ENCODE assay signal across 16 mouse cellular contexts in the genomic region with DNA sequence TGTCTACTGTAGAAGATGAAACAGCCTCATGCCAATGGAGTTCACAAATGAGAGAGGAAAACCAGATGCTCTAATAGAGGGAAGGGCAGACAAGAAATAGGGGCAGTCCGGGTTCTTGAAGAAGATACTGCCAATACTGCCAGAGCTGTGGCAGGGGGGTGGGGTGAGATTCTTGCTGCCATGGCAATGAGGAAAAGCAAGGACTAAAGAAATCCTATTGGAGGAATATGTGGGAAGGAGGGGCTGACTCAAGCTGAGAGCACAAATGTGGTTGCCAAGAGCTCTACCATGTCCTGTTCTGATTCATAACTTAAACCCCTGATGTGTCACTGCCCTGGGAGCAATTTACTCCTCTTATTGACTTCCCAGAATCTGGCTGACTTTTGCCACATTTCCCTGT.
DNase-seq lines count a peak whose midpoint lies in the region; ATAC-seq and TF ChIP-seq lines count a peak whose summit lies in the region.
"Had no signal": no experiment of that assay in that cellular context is flagged by ENCODE, and none has a peak within 500 bp of the region (broad histone marks: within the 10 kb centered on the region; RNA-seq: fewer than 3 reads in every experiment).

No protein-coding gene starts in this region.

- no peak for TF ChIP-seq POLR2A in brain, embryonic 14.5 days (IDR thresholded peaks at IDR 0.05; ENCODE audit: borderline replicate concordance, extremely low read depth, insufficient read depth, insufficient read length, poor library complexity, severe bottlenecking)

- H3K9me3 ChIP-seq in midbrain, embryonic 13.5 days: no peaks in the 10 kb centered on the region
- no peaks in the 10 kb centered on the region for H3K9me3 ChIP-seq in midbrain, embryonic 16.5 days (replicated peaks; ENCODE audit: control insufficient read depth, low read length, poor library complexity, severe bottlenecking)
- no peaks in the 10 kb centered on the region for H3K9me3 ChIP-seq in hindbrain, postnatal 0 days (ENCODE audit: low read length)
- H3K9me3 ChIP-seq: G1E had no signal

- no peaks in the 10 kb centered on the region for H3K36me3 ChIP-seq in midbrain, embryonic 13.5 days
- H3K36me3 ChIP-seq in midbrain, embryonic 16.5 days (ENCODE audit: control insufficient read depth, insufficient read depth, low read length): no peaks in the 10 kb centered on the region
- H3K36me3 ChIP-seq in hindbrain, postnatal 0 days (ENCODE audit: insufficient read depth, low read length): no peaks in the 10 kb centered on the region
- H3K36me3 ChIP-seq: G1E had no signal

- peak; percentile 9 for DNase-seq in embryo, embryonic 10 days (ENCODE audit: low spot score)
- DNase-seq in embryo, embryonic 9.5 days (ENCODE audit: extremely low spot score): no peak
- DNase-seq in brain, embryonic 14.5 days (ENCODE audit: low read depth): peak; percentile 84
- peak; percentile 34 for DNase-seq in hindbrain, postnatal 0 days (ENCODE audit: low spot score)
- no peak for DNase-seq in urinary bladder, postnatal 10 days (ENCODE audit: low spot score)
- DNase-seq in kidney, postnatal 10 days: no peak
- DNase-seq: adrenal gland, adult 8-10 months; cerebellum, postnatal 25 days; kidney, adult 9 months; lung, postnatal 36 days had no signal

- no peak overlapping the region for H3K4me2 ChIP-seq in midbrain, embryonic 13.5 days (replicated peaks)
- no peak overlapping the region for H3K4me2 ChIP-seq in midbrain, embryonic 16.5 days (ENCODE audit: low read length)
- no peak overlapping the region for H3K4me2 ChIP-seq in hindbrain, postnatal 0 days (ENCODE audit: low read depth, low read length)
- H3K4me2 ChIP-seq: heart, embryonic 11.5 days had no signal

- H3K27me3 ChIP-seq in midbrain, embryonic 13.5 days: no peaks in the 10 kb centered on the region
- H3K27me3 ChIP-seq in midbrain, embryonic 16.5 days (ENCODE audit: control insufficient read depth, insufficient read depth, low read depth, low read length): no peaks in the 10 kb centered on the region
- H3K27me3 ChIP-seq in hindbrain, postnatal 0 days (ENCODE audit: insufficient read depth, low read length): no peaks in the 10 kb centered on the region

- H3K27ac ChIP-seq in midbrain, embryonic 13.5 days: no peak overlapping the region
- no peak overlapping the region for H3K27ac ChIP-seq in midbrain, embryonic 16.5 days (ENCODE audit: low read length)
- H3K27ac ChIP-seq in hindbrain, postnatal 0 days: no peak overlapping the region
- H3K27ac ChIP-seq: layer of hippocampus, adult 2 months; liver, embryonic 14.5 days had no signal

- no peak for TF ChIP-seq CTCF in brain, embryonic 14.5 days (IDR thresholded peaks at IDR 0.05; ENCODE audit: borderline replicate concordance, extremely low read depth, insufficient read depth, insufficient read length)
- TF ChIP-seq CTCF in hindbrain, postnatal 0 days (IDR thresholded peaks at IDR 0.05; ENCODE audit: low read depth): no peak

- no peak overlapping the region for H3K4me3 ChIP-seq in midbrain, embryonic 13.5 days (replicated peaks)
- no peak overlapping the region for H3K4me3 ChIP-seq in midbrain, embryonic 16.5 days (ENCODE audit: low read depth, low read length)
- H3K4me3 ChIP-seq in hindbrain, postnatal 0 days (ENCODE audit: low read length): no peak overlapping the region
- H3K4me3 ChIP-seq: layer of hippocampus, adult 2 months had no signal

- H3K4me1 ChIP-seq in midbrain, embryonic 13.5 days (replicated peaks): peaks cover 4% of the 10 kb centered on the region; the same call in 1 of the 2 replicates
- H3K4me1 ChIP-seq in midbrain, embryonic 16.5 days (ENCODE audit: control insufficient read depth, insufficient read depth, low read length): peaks cover 4% of the 10 kb centered on the region; the same call in 1 of the 2 replicates
- no peaks in the 10 kb centered on the region for H3K4me1 ChIP-seq in hindbrain, postnatal 0 days (ENCODE audit: insufficient read depth, low read length)

- 36% methylated on average over 1 of the region's 1 CpGs for WGBS in midbrain, embryonic 13.5 days
- 13% methylated on average over 1 of the region's 1 CpGs for WGBS in midbrain, embryonic 16.5 days
- 19% methylated on average over 1 of the region's 1 CpGs for WGBS in hindbrain, postnatal 0 days

- no peak overlapping the region for H3K9ac ChIP-seq in midbrain, embryonic 13.5 days (replicated peaks)
- no peak overlapping the region for H3K9ac ChIP-seq in midbrain, embryonic 16.5 days (ENCODE audit: low read depth, low read length)
- H3K9ac ChIP-seq in hindbrain, postnatal 0 days (replicated peaks; ENCODE audit: low read length): no peak overlapping the region
- H3K9ac ChIP-seq: liver, embryonic 14.5 days had no signal

- peak; percentile 62 for ATAC-seq in midbrain, embryonic 13.5 days
- ATAC-seq in midbrain, embryonic 16.5 days: no peak
- ATAC-seq in hindbrain, postnatal 0 days: peak; percentile 67

Comparison
In these comparisons a context has a peak if more than half of its experiments do, and no peak if none do; other contexts are left out.
1. DNase-seq: peak in embryo, embryonic 10 days (single experiment), brain, embryonic 14.5 days (single experiment) and hindbrain, postnatal 0 days (single experiment); none in embryo, embryonic 9.5 days (single experiment), urinary bladder, postnatal 10 days (single experiment) and kidney, postnatal 10 days (single experiment).